Mouse (Mus musculus) CH12.LX (cell line): ENCODE measurements around the gene Ezr.

Experiments
- CHD2 ChIP-seq: IDR thresholded peaks from 2 replicates; pipeline ENCODE4 v1.6.1; 2011; ENCODE audit warnings: low read length, improper control_type of control experiment
- ETS1 ChIP-seq: conservative IDR thresholded peaks from 2 replicates; pipeline ENCODE4 v1.6.1; 2012; ENCODE audit warnings: low read depth, mild to moderate bottlenecking, inconsistent platforms, low read length, improper control_type of control experiment, moderate library complexity
- POLR2A ChIP-seq: IDR thresholded peaks from 2 replicates; pipeline ENCODE4 v1.6.1; 2011; ENCODE audit warnings: low read depth, mild to moderate bottlenecking, improper control_type of control experiment, low read length
- RCOR1 ChIP-seq: conservative IDR thresholded peaks from 2 replicates; pipeline ENCODE4 v1.6.1; 2012; ENCODE audit warnings: low read depth, mild to moderate bottlenecking, inconsistent platforms, low read length, improper control_type of control experiment
- TBP ChIP-seq: conservative IDR thresholded peaks from 2 replicates; pipeline ENCODE4 v1.6.1; 2011; ENCODE audit warnings: low read depth, low read length, improper control_type of control experiment

DNA sequence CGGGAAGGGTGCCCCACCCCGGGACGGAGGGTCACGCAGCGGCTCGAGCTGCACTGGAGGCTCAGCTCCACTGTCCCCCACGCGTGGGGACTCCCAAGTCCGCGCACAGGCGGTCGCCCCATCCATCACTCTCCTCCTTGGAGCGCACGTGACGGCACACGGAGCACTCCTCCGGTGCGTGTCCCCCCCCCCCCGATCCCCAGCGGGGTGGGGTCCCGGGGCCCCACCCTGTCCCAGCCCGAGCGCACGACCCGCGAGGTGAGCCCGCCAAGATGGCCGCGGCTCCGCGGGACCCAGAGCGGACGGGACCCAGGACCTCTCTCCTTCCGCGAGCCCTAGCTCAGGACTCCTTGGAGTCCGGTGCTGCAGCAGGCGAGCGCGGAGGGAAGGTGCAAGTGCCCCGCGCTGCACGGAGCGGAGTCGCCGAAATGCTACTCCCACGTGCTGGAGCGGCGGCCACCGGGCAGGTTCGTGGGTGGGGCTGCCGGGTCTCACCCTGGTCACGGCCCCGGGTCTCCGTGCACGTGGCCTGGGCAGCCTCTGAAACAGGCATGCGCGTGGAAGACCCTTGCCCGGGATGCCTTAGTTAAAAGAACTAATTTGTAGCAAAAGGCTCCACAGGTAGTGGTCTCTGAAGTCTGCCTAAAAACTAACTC is 550 bp upstream of the Ezr start:
- TF ChIP-seq POLR2A (no peak), ETS1 (no peak), CHD2 (no peak), RCOR1 (no peak), TBP (no peak)
